Mouse (Mus musculus): ENCODE results near the gene Atp4b.

GRCm38 (mm10) chr8:13406011-13406410, 9.4 kb upstream of the Atp4b start:
- TF ChIP-seq CTCF (IDR thresholded peaks at IDR 0.05; ENCODE audit: low read depth) (no peak), EP300 (IDR thresholded peaks at IDR 0.05; ENCODE audit: low read depth) (no peak)

All from heart, postnatal 0 days (tissue).